Mouse (Mus musculus) left cerebral cortex, postnatal 10 days (tissue): ENCODE measurements around the gene Krtap8-1. TPM values are rescaled to one million over a fixed set of nuclear protein-coding genes. Genes with fewer than 3 reads are reported as not detected.

ENCODE experiments used
- total RNA-seq, 2 experiments: library from RNA; stranded (reverse); gene quantifications; 2 replicates each; pipeline ENCODE4 v1.2.3; 2021

Krtap8-1 gene
- total RNA-seq, 2 experiments from 2014 or later = not detected

Other genes with a start within 250 kb of the Krtap8-1 start
- not detected for gene Krtap21-1, start 84.1 kb downstream of the Krtap8-1 start, total RNA-seq
- not detected for gene Krtap6-2, start 67.8 kb downstream of the Krtap8-1 start, total RNA-seq
- under 1 TPM; 0.60 to 0.63 TPM for gene Krtap7-1, start 20.4 kb upstream of the Krtap8-1 start, total RNA-seq
- not detected for gene Krtap11-1, start 83.2 kb upstream of the Krtap8-1 start, total RNA-seq